Comparison of ENCODE assay signal across 8 mouse cellular contexts in the genomic region with DNA sequence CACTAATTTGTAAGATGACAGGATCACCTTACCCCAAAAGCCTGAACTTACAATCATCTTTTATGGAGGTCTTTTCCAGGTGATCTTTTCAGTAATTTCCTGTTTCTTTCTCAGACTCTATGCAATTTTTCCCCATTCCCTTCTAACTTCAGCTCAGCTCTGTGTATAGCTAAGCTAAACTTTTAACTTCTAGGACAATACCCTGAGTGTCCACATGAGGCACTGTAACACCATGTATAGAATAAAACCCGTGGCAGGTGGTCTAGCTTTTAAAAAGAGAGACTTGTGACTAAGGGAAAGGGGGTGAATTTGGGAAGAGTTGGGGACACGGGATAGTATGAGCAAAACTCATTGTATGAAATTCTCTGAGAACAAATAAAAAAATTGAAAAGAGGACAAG. TPM values are rescaled to one million over a fixed set of nuclear protein-coding genes. Genes with fewer than 3 reads are reported as not detected.
DNase-seq lines count a peak whose midpoint lies in the region; ATAC-seq and TF ChIP-seq lines count a peak whose summit lies in the region.

No protein-coding gene starts in this region.

- no peak overlapping the region for H3K4me3 ChIP-seq in heart, embryonic 10.5 days
- H3K4me3 ChIP-seq in forebrain, embryonic 13.5 days: no peak overlapping the region
- H3K4me3 ChIP-seq in lung, postnatal 0 days (ENCODE audit: low read depth, low read length): no peak overlapping the region

- TF ChIP-seq EP300 in lung, postnatal 0 days (IDR thresholded peaks at IDR 0.05): no peak

- H3K4me1 ChIP-seq in heart, embryonic 10.5 days: no peaks in the 10 kb centered on the region
- H3K4me1 ChIP-seq in forebrain, embryonic 13.5 days: no peaks in the 10 kb centered on the region
- no peaks in the 10 kb centered on the region for H3K4me1 ChIP-seq in lung, postnatal 0 days (ENCODE audit: insufficient read depth, low read depth, low read length)

- ATAC-seq in forebrain, embryonic 13.5 days: peak; percentile 69
- no peak for ATAC-seq in lung, postnatal 0 days

- no peak overlapping the region for H3K27ac ChIP-seq in heart, embryonic 10.5 days
- no peak overlapping the region for H3K27ac ChIP-seq in forebrain, embryonic 13.5 days
- H3K27ac ChIP-seq in lung, postnatal 0 days (ENCODE audit: low read length): no peak overlapping the region

- peak; percentile 79 for TF ChIP-seq CTCF in lung, postnatal 0 days (IDR thresholded peaks at IDR 0.05)

- DNase-seq in heart, adult 8-10 months (ENCODE audit: low spot score): peak; percentile 25
- DNase-seq in heart, embryonic 10.5 days (ENCODE audit: low spot score): no peak
- peak; percentile 48 for DNase-seq in testis, postnatal 10 days (ENCODE audit: low spot score)
- DNase-seq in testis, postnatal 14 days (ENCODE audit: low spot score): no peak
- DNase-seq in lung, postnatal 0 days (ENCODE audit: low spot score): peak; percentile 51
- DNase-seq in spleen, adult 12 weeks (ENCODE audit: low spot score): no peak
- DNase-seq in thymus, postnatal 25 days: no peak

- no peak overlapping the region for H3K9ac ChIP-seq in forebrain, embryonic 13.5 days
- H3K9ac ChIP-seq in lung, postnatal 0 days (replicated peaks; ENCODE audit: low read depth): no peak overlapping the region

- WGBS in heart, embryonic 10.5 days: 33% methylated on average over 2 of the region's 2 CpGs
- WGBS in forebrain, embryonic 13.5 days: 19% methylated on average over 2 of the region's 2 CpGs
- 10% methylated on average over 2 of the region's 2 CpGs for WGBS in lung, postnatal 0 days

- no peaks in the 10 kb centered on the region for H3K27me3 ChIP-seq in heart, embryonic 10.5 days (ENCODE audit: insufficient read depth, poor library complexity, severe bottlenecking)
- H3K27me3 ChIP-seq in forebrain, embryonic 13.5 days: no peaks in the 10 kb centered on the region
- no peaks in the 10 kb centered on the region for H3K27me3 ChIP-seq in lung, postnatal 0 days (replicated peaks; ENCODE audit: insufficient read depth, low read length)

- no peak overlapping the region for H3K4me2 ChIP-seq in forebrain, embryonic 13.5 days
- no peak overlapping the region for H3K4me2 ChIP-seq in lung, postnatal 0 days (replicated peaks; ENCODE audit: low read depth, low read length)

- no peaks in the 10 kb centered on the region for H3K36me3 ChIP-seq in heart, embryonic 10.5 days
- no peaks in the 10 kb centered on the region for H3K36me3 ChIP-seq in forebrain, embryonic 13.5 days (ENCODE audit: poor library complexity, severe bottlenecking)
- no peaks in the 10 kb centered on the region for H3K36me3 ChIP-seq in lung, postnatal 0 days (ENCODE audit: insufficient read depth, low read length)

- no peaks in the 10 kb centered on the region for H3K9me3 ChIP-seq in heart, embryonic 10.5 days
- no peaks in the 10 kb centered on the region for H3K9me3 ChIP-seq in forebrain, embryonic 13.5 days (replicated peaks)
- no peaks in the 10 kb centered on the region for H3K9me3 ChIP-seq in lung, postnatal 0 days (ENCODE audit: low read length)

RNA-seq across cellular contexts. Expression of a gene that starts 36.6 kb away (rescaled TPM):
- 1 to 10 TPM; 2.3 to 4.0 (median 3.2) TPM for total RNA-seq in heart, adult 8-10 months (2022)
- polyA plus RNA-seq in heart, embryonic 10.5 days (2016; fragmentation: Nextera tagmentation; extraction: Ambion mirVana): 9.4 and 17.2 TPM in 2 replicates
- polyA plus RNA-seq in forebrain, embryonic 13.5 days (2015; fragmentation: Nextera tagmentation; extraction: Ambion mirVana): 0.84 and 1.3 TPM in 2 replicates
- 1.0 and 1.6 TPM in 2 replicates for polyA plus RNA-seq in lung, postnatal 0 days (2015; fragmentation: Nextera tagmentation; extraction: Ambion mirVana)

Comparison
In these comparisons a context has a peak if more than half of its experiments do, and no peak if none do; other contexts are left out.
1. DNase-seq: peak in heart, adult 8-10 months (single experiment), testis, postnatal 10 days (single experiment) and lung, postnatal 0 days (single experiment); none in heart, embryonic 10.5 days (single experiment), testis, postnatal 14 days (single experiment), spleen, adult 12 weeks (single experiment) and thymus, postnatal 25 days (single experiment).